In the genomic region with DNA sequence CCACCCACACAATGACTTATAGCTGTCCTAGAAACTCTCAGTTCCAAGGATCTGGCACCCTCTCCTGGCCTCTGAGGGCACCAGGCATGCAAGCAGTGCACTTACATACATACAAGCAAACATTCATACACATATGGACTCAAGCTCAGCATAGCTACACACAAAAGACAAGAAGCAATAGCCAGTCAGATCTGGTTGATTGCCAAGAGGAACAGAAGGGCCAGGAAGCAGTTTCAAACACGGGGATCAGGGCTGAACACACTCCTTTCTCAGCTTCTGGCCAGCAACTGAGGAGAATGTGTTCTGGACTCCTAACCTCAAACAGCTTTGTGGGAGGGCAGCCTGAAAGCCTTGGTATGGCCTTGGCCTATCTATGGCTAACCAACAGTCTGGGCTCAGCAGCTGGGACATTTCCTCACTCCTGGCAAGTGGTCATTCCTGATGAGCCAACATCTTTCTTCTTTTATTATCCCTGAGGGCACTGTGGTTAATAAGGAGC, we compare ENCODE assay signal across 10 mouse cellular contexts. TPM values are rescaled to one million over a fixed set of nuclear protein-coding genes. Genes with fewer than 3 reads are reported as not detected.
DNase-seq lines count a peak whose midpoint lies in the region; ATAC-seq and TF ChIP-seq lines count a peak whose summit lies in the region.
"Had no signal": no experiment of that assay in that cellular context is flagged by ENCODE, and none has a peak within 500 bp of the region (broad histone marks: within the 10 kb centered on the region; RNA-seq: fewer than 3 reads in every experiment).

No protein-coding gene starts in this region.

- no peaks in the 10 kb centered on the region for H3K27me3 ChIP-seq in limb, embryonic 14.5 days (ENCODE audit: control insufficient read depth, insufficient read depth, low read length)
- no peaks in the 10 kb centered on the region for H3K27me3 ChIP-seq in limb, embryonic 10.5 days (ENCODE audit: low read depth, poor library complexity, severe bottlenecking)
- no peaks in the 10 kb centered on the region for H3K27me3 ChIP-seq in forebrain, embryonic 13.5 days
- H3K27me3 ChIP-seq: forebrain, embryonic 12.5 days; neural tube, embryonic 13.5 days had no signal

- H3K4me3 ChIP-seq in limb, embryonic 14.5 days (replicated peaks; ENCODE audit: low read length) = no peak overlapping the region
- H3K4me3 ChIP-seq in limb, embryonic 10.5 days = no peak overlapping the region
- H3K4me3 ChIP-seq in forebrain, embryonic 13.5 days = no peak overlapping the region
- H3K4me3 ChIP-seq: forebrain, embryonic 12.5 days; neural tube, embryonic 13.5 days had no signal

- TF ChIP-seq POLR2A in limb, embryonic 14.5 days (IDR thresholded peaks at IDR 0.05; ENCODE audit: borderline replicate concordance, extremely low read depth, insufficient read depth, insufficient read length) = no peak

- no peak overlapping the region for H3K27ac ChIP-seq in limb, embryonic 14.5 days (replicated peaks; ENCODE audit: low read depth, low read length)
- H3K27ac ChIP-seq in limb, embryonic 10.5 days = no peak overlapping the region
- no peak overlapping the region for H3K27ac ChIP-seq in forebrain, embryonic 13.5 days
- H3K27ac ChIP-seq: forebrain, embryonic 12.5 days; neural tube, embryonic 13.5 days had no signal

- H3K4me1 ChIP-seq in limb, embryonic 14.5 days (ENCODE audit: control insufficient read depth, insufficient read depth, low read length) = peaks cover 2% of the 10 kb centered on the region; the same call in 1 of the 2 replicates
- peaks cover 27% of the 10 kb centered on the region for H3K4me1 ChIP-seq in limb, embryonic 10.5 days
- peaks cover 13% of the 10 kb centered on the region for H3K4me1 ChIP-seq in forebrain, embryonic 13.5 days

- ATAC-seq in limb, embryonic 14.5 days (ENCODE audit: low FRiP score, low read depth) = no peak
- no peak for ATAC-seq in forebrain, embryonic 13.5 days

- no peaks in the 10 kb centered on the region for H3K9me3 ChIP-seq in limb, embryonic 14.5 days (ENCODE audit: control insufficient read depth, low read length)
- H3K9me3 ChIP-seq in limb, embryonic 10.5 days (replicated peaks) = no peaks in the 10 kb centered on the region
- H3K9me3 ChIP-seq in forebrain, embryonic 13.5 days (replicated peaks) = no peaks in the 10 kb centered on the region
- H3K9me3 ChIP-seq: forebrain, embryonic 12.5 days; neural tube, embryonic 13.5 days had no signal

- 50% methylated on average over 1 of the region's 1 CpGs for WGBS in limb, embryonic 14.5 days
- WGBS in limb, embryonic 10.5 days = 76% methylated on average over 1 of the region's 1 CpGs
- 57% methylated on average over 1 of the region's 1 CpGs for WGBS in forebrain, embryonic 13.5 days

- H3K4me2 ChIP-seq in limb, embryonic 14.5 days (replicated peaks; ENCODE audit: low read depth, low read length, severe bottlenecking) = no peak overlapping the region
- H3K4me2 ChIP-seq in forebrain, embryonic 13.5 days = no peak overlapping the region
- H3K4me2 ChIP-seq: forebrain, embryonic 12.5 days; neural tube, embryonic 13.5 days had no signal

- H3K36me3 ChIP-seq in limb, embryonic 14.5 days (ENCODE audit: control insufficient read depth, insufficient read depth, low read length) = no peaks in the 10 kb centered on the region
- H3K36me3 ChIP-seq in limb, embryonic 10.5 days = no peaks in the 10 kb centered on the region
- no peaks in the 10 kb centered on the region for H3K36me3 ChIP-seq in forebrain, embryonic 13.5 days (ENCODE audit: poor library complexity, severe bottlenecking)
- H3K36me3 ChIP-seq: forebrain, embryonic 12.5 days; neural tube, embryonic 13.5 days had no signal

- DNase-seq in limb, embryonic 14.5 days (ENCODE audit: low spot score) = peak; percentile 26
- DNase-seq in limb, embryonic 10.5 days (ENCODE audit: low spot score) = no peak
- peak; percentile 79 for DNase-seq in adrenal gland, postnatal 14 days
- peak; percentile 40 for DNase-seq in kidney, adult 9 months
- peak; percentile 21 for DNase-seq in ovary, postnatal 36 days (ENCODE audit: low spot score)
- no peak for DNase-seq in layer of hippocampus, adult 11-12 months (ENCODE audit: low spot score)
- no peak for DNase-seq in urinary bladder, adult 2 months (ENCODE audit: low spot score)

- H3K9ac ChIP-seq in limb, embryonic 14.5 days (ENCODE audit: low read depth, low read length, severe bottlenecking) = no peak overlapping the region
- no peak overlapping the region for H3K9ac ChIP-seq in forebrain, embryonic 13.5 days
- H3K9ac ChIP-seq: forebrain, embryonic 12.5 days; neural tube, embryonic 13.5 days had no signal

RNA-seq across cellular contexts. Expression of a gene that starts 25.8 kb away (rescaled TPM):
- 58.1 and 63.6 TPM in 2 replicates for polyA plus RNA-seq in limb, embryonic 14.5 days (2012; rRNA removed)
- 41.7 and 42.0 TPM in 2 replicates for polyA plus RNA-seq in limb, embryonic 14.5 days (2014; fragmentation: Nextera tagmentation; extraction: Ambion mirVana)
- polyA plus RNA-seq in limb, embryonic 10.5 days (2016; fragmentation: Nextera tagmentation; extraction: Ambion mirVana) = 43.2 and 45.5 TPM in 2 replicates
- total RNA-seq in adrenal gland, postnatal 14 days (2021) = 50.9 and 56.3 TPM in 2 replicates
- 29.0 and 32.1 TPM in 2 replicates for polyA plus RNA-seq in forebrain, embryonic 13.5 days (2015; fragmentation: Nextera tagmentation; extraction: Ambion mirVana)
- polyA plus RNA-seq in urinary bladder, adult 2 months (2012; rRNA removed) = 34.3 and 35.0 TPM in 2 replicates

RNA-seq across cellular contexts. Expression of a gene that starts 54.5 kb away (rescaled TPM):
- polyA plus RNA-seq in limb, embryonic 14.5 days (2012; rRNA removed) = 9.3 and 10.8 TPM in 2 replicates
- polyA plus RNA-seq in limb, embryonic 14.5 days (2014; fragmentation: Nextera tagmentation; extraction: Ambion mirVana) = 9.6 and 11.0 TPM in 2 replicates
- 12.6 and 13.5 TPM in 2 replicates for polyA plus RNA-seq in limb, embryonic 10.5 days (2016; fragmentation: Nextera tagmentation; extraction: Ambion mirVana)
- total RNA-seq in adrenal gland, postnatal 14 days (2021) = 9.1 and 10.2 TPM in 2 replicates
- 7.1 and 7.7 TPM in 2 replicates for polyA plus RNA-seq in forebrain, embryonic 13.5 days (2015; fragmentation: Nextera tagmentation; extraction: Ambion mirVana)
- polyA plus RNA-seq in urinary bladder, adult 2 months (2012; rRNA removed) = 9.3 and 9.4 TPM in 2 replicates

RNA-seq across cellular contexts. Expression of a gene that starts 57.0 kb away (rescaled TPM):
- 188 and 190 TPM in 2 replicates for polyA plus RNA-seq in limb, embryonic 14.5 days (2012; rRNA removed)
- 174 and 180 TPM in 2 replicates for polyA plus RNA-seq in limb, embryonic 14.5 days (2014; fragmentation: Nextera tagmentation; extraction: Ambion mirVana)
- polyA plus RNA-seq in limb, embryonic 10.5 days (2016; fragmentation: Nextera tagmentation; extraction: Ambion mirVana) = 185 and 209 TPM in 2 replicates
- total RNA-seq in adrenal gland, postnatal 14 days (2021) = 127 and 136 TPM in 2 replicates
- 168 and 179 TPM in 2 replicates for polyA plus RNA-seq in forebrain, embryonic 13.5 days (2015; fragmentation: Nextera tagmentation; extraction: Ambion mirVana)
- 219 and 245 TPM in 2 replicates for polyA plus RNA-seq in urinary bladder, adult 2 months (2012; rRNA removed)

Comparison
In these comparisons a context has a peak if more than half of its experiments do, and no peak if none do; other contexts are left out.
1. DNase-seq: peak in limb, embryonic 14.5 days (single experiment), adrenal gland, postnatal 14 days (single experiment), kidney, adult 9 months (single experiment) and ovary, postnatal 36 days (single experiment); none in limb, embryonic 10.5 days (single experiment), layer of hippocampus, adult 11-12 months (single experiment) and urinary bladder, adult 2 months (single experiment).